Mouse (Mus musculus): ENCODE data around the gene Abca8b. TPM values are rescaled to one million over a fixed set of nuclear protein-coding genes. Genes with fewer than 3 reads are reported as not detected.
"Not testable (repeated sequence)": the region's sequence is repeated elsewhere in the genome, so short reads cannot be mapped to it uniquely, and the experiment has no call there.

Abca8b gene
- polyA plus RNA-seq (2015; fragmentation: Nextera tagmentation; extraction: Ambion mirVana), result 3.2 and 4.3 TPM in 2 replicates

DNA sequence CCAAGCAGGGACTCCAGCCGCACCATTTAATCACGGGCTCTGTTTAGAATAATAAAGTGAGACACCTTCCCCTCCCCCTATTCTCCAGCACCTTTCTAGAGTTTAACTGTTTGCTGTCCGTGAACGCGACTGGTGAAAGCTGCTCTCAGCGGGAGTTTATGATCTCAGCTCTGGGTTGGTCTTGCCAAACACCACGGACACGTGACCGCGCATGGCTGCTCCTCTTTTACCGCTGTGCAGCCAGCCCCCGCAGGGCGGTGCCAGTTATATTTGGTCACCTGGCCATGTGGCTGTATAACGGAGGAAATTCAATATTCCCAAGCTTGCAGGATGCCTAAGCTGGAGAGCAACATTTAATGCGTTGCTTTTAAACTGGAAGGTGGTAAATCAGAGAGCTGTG, at the start of gene Abca8b:
Gene Abca8b, minus strand, starts transcription at position 222 of the 400 bp plus-strand sequence.
- H3K4me1 ChIP-seq (replicated peaks), result no peaks in the 10 kb centered on the region
- WGBS (ENCODE audit: insufficient replicate concordance), result under 1% methylated on average over 15 of the region's 15 CpGs
- DNase-seq, result peak; percentile 29
- peak within 1 kb of the TSS; percentile 44 for H3K4me2 ChIP-seq
- peak within 1 kb of the TSS; percentile 37 for H3K4me3 ChIP-seq (replicated peaks)
- peak; percentile 76 for ATAC-seq (ENCODE audit: low read depth)
- peak within 1 kb of the TSS; percentile 68; the same call in 1 of the 2 replicates for H3K27ac ChIP-seq
- H3K9ac ChIP-seq, result peak within 1 kb of the TSS; percentile 45; the same call in 1 of the 2 replicates
- H3K9me3 ChIP-seq (replicated peaks), result no peaks in the 10 kb centered on the region
- no peaks in the 10 kb centered on the region for H3K27me3 ChIP-seq
- H3K36me3 ChIP-seq, result no peaks in the 10 kb centered on the region

DNA sequence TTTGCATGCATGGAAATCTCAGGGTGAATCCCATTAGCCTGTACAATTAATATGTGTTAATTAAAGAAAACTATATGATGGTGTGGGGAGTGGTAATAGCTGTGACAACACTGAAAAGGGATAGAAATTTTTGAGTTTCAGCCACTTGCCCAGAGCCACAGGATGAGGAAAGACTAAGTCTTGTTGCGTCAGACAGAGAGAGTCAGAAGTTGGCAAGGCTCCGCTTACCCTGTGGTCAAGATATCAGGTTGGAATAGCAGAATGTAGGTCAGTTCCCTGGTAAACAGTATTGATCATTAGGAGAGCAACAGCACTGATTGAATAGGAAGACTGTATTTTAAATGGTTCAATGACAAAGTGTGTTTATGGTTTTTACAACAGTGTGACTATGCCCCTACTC, 42.1 kb upstream of the Abca8b start:
- DNase-seq (no peak), ATAC-seq (ENCODE audit: low read depth) (no peak)
- no peaks in the 10 kb centered on the region for H3K36me3 ChIP-seq
- H3K4me1 ChIP-seq (replicated peaks), result no peaks in the 10 kb centered on the region
- no peak overlapping the region for H3K4me2 ChIP-seq
- no peaks in the 10 kb centered on the region for H3K9me3 ChIP-seq (replicated peaks)
- no peaks in the 10 kb centered on the region for H3K27me3 ChIP-seq
- H3K27ac ChIP-seq, result no peak overlapping the region
- H3K4me3 ChIP-seq (replicated peaks), result no peak overlapping the region
- H3K9ac ChIP-seq, result no peak overlapping the region
- WGBS (ENCODE audit: insufficient replicate concordance), result 70% methylated on average over 2 of the region's 2 CpGs

DNA sequence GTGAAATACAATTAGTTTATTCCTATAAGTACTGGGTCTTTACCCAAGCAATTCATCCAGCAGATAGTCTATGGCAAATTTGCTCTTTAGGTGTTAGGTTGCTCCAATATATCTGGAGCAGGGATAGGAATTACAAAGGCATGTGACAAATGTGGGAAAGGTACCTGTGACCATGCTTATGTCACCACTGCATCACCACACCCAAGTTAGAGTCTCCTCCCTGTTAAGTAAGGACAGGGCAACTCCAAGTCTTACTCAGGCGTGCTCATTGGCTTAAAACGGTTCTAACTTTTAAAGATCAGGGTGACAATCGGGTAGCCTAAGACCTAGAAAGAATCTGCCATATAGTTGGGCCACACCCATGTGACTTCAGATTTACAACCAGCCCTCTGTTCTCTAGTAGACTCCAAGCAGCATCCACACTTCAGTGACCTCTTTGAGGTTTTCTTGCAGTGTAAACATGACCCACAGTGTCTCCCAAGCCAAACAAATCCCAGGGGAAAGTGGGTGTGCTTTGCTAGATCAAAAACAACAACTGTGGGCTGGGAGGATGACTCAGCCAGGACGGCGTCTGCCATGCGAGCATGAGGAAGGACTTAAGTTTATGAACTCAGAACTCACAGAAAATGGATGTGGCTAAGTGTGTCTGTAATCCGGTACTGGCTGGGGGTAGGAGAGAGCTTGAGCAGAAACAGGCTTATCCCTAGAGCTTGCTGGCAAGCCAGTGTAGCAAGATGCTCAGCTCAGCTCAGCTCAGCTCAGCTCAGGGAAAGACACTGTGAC, 33.5 kb upstream of the Abca8b start:
- 48% methylated on average over 7 of the region's 7 CpGs for WGBS (ENCODE audit: insufficient replicate concordance)

DNA sequence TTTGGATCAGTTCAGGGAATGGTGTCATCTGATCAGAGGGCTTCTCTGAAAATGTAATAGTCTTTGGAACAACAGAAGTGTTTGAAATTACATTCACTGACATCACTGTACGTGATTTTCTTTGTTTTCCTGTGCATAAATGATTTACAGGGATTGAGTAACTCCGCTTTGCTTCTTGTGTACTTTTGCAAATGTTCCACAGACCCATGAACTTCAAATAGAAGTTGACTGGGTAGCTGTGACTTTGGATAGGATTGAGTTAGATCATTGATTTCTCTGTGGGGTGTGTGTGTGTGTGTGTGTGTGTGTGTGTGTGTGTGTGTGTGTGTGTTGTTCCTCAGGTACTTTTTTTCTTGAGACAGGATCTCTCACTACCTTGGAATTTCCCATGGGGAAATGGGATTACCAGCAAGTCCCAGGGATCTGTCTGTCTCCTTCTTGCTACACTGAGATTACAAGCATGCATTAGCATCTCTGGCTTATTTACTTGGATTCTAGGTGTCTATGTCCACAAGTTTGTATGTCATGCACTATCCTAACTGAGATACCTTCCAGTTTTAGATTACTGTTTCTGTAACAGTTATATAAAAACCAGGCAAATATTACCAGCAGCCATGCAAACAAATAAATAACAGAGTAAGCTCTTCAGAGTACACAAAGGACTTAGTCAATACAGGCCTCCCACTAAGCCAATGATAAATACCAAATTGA, 15.3 kb upstream of the Abca8b start:
- DNase-seq, result no peak
- H3K27ac ChIP-seq, result 0 out of 2 replicates have a peak overlapping the region, but pooled peaks have one; percentile 35
- WGBS (ENCODE audit: insufficient replicate concordance), result 27% methylated on average over 2 of the region's 2 CpGs

More for the DNA sequence above, 33.5 kb upstream of the Abca8b start:
- Histone ChIP-seq H3K4me2 (0 out of 2 replicates have a peak overlapping the region, but pooled peaks have one; percentile 8), H3K9me3 (replicated peaks) (no peaks in the 10 kb centered on the region), H3K9ac (no peak overlapping the region), H3K4me3 (replicated peaks) (no peak overlapping the region), H3K27ac (no peak overlapping the region), H3K27me3 (no peaks in the 10 kb centered on the region), H3K4me1 (replicated peaks) (no peaks in the 10 kb centered on the region), H3K36me3 (no peaks in the 10 kb centered on the region)
- peak; percentile 54 for ATAC-seq (ENCODE audit: low read depth)
- DNase-seq, result no peak

DNA sequence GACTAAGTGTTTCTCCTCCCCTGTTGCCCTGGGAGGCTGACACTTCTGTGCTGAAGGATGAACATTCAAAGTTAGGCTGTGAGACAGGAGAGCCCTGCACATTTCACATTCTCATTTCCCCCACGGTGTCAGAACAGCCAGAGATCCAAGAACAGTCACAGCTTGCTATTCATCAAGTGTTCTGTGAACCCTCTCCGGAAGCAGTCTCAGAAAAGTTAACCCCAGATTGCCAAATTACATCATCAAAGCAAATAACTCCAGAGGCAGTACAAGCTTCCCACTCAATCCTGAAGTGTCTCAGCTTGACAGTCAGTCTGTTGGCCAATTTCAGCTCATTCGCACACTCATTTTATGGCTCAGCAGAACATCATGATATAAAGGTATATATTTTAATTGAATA, 632 bp downstream of the Abca8b start:
- peak; percentile 22; the same call in 1 of the 2 replicates for ATAC-seq (ENCODE audit: low read depth)
- Histone ChIP-seq H3K4me2 (no peak overlapping the region), H3K36me3 (no peaks in the 10 kb centered on the region), H3K9me3 (replicated peaks) (no peaks in the 10 kb centered on the region), H3K9ac (peak overlapping the region; percentile 45; the same call in 1 of the 2 replicates), H3K4me3 (replicated peaks) (peak overlapping the region; percentile 37), H3K4me1 (replicated peaks) (0 out of 2 replicates have a peak, but pooled peaks cover 2% of the 10 kb centered on the region), H3K27me3 (no peaks in the 10 kb centered on the region), H3K27ac (peak overlapping the region; percentile 68; the same call in 1 of the 2 replicates)
- DNase-seq, result no peak
- 12% methylated on average over 3 of the region's 3 CpGs for WGBS (ENCODE audit: insufficient replicate concordance)

More for the DNA sequence above, 15.3 kb upstream of the Abca8b start:
- no peaks in the 10 kb centered on the region for H3K9me3 ChIP-seq (replicated peaks)
- no peaks in the 10 kb centered on the region for H3K36me3 ChIP-seq
- H3K4me3 ChIP-seq (replicated peaks), result no peak overlapping the region
- no peaks in the 10 kb centered on the region for H3K4me1 ChIP-seq (replicated peaks)
- H3K9ac ChIP-seq, result no peak overlapping the region
- ATAC-seq (ENCODE audit: low read depth), result peak; percentile 71
- no peaks in the 10 kb centered on the region for H3K27me3 ChIP-seq
- H3K4me2 ChIP-seq, result no peak overlapping the region

DNA sequence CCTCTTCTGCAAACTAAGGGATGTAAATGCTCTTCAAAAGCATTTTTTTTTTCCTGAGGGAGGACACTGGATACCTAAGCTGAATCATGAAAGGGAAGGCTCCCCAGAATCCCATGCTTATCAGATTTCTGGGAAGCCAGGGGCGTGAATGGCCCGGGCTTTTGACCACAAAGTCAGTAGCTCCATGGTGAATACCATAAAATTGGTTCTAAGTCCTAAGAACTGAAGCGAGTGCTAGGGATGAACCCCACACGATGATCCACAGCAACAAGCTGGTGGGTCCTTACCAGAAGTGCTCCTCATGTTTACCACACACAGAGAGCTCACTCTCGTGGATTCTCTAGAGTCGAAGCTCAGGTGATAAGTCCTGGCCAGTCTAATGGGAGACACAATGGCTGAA, 1.6 kb downstream of the Abca8b start:
- H3K36me3 ChIP-seq, result no peaks in the 10 kb centered on the region

DNA sequence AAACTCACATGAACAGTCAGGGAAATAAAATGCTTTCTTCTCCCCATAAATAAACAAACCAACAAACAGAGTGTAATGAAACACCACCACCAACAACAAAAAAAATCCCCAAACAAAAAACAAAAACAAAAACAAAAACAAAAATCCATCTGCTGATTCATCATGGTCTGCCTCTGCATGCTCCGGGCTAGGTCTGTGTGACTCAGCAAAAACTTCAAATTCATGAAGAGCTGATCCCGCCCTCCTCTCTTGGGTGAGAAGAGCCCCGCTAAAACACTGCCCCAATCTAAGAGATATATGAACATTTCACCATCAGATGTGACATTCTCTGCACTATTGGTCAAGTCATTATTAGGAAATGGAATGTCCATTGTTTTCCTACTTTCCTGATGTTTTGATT, 4.4 kb downstream of the Abca8b start:
- Histone ChIP-seq H3K27me3 (no peaks in the 10 kb centered on the region), H3K4me2 (no peak overlapping the region), H3K36me3 (no peaks in the 10 kb centered on the region), H3K4me1 (replicated peaks) (0 out of 2 replicates have a peak, but pooled peaks cover 5% of the 10 kb centered on the region), H3K9ac (no peak overlapping the region), H3K27ac (no peak overlapping the region), H3K4me3 (replicated peaks) (no peak overlapping the region), H3K9me3 (replicated peaks) (no peaks in the 10 kb centered on the region)
- no peak for ATAC-seq (ENCODE audit: low read depth)
- 28% methylated on average over 3 of the region's 3 CpGs for WGBS (ENCODE audit: insufficient replicate concordance)
- DNase-seq, result no peak

More for the DNA sequence above, 1.6 kb downstream of the Abca8b start:
- WGBS (ENCODE audit: insufficient replicate concordance), result 26% methylated on average over 6 of the region's 6 CpGs
- Histone ChIP-seq H3K4me1 (replicated peaks) (0 out of 2 replicates have a peak, but pooled peaks cover 5% of the 10 kb centered on the region), H3K4me2 (peak overlapping the region; percentile 44), H3K9ac (peak overlapping the region; percentile 45; the same call in 1 of the 2 replicates), H3K4me3 (replicated peaks) (peak overlapping the region; percentile 37), H3K9me3 (replicated peaks) (no peaks in the 10 kb centered on the region), H3K27me3 (no peaks in the 10 kb centered on the region), H3K27ac (peak overlapping the region; percentile 68)
- no peak for ATAC-seq (ENCODE audit: low read depth)
- no peak for DNase-seq

DNA sequence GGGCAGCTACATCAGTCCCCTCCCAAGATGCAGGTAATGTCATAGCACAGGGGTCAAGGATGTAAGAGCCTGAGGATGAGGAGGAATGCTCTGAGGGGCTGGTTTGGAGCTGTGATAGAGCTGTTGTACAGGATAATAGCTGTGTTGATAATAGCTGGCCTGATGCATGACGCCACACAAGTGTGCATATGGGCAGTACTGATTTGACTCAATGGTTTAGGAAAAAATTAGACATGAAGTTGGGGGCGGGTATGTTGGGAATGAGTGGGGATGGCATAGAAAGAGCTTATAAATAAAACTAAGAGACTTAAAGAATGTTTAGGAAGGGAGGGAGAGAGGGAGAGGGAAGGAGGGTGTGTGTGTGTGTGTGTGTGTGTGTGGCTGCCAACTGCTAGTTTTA, 5.4 kb downstream of the Abca8b start:
- H3K27me3 ChIP-seq, result no peaks in the 10 kb centered on the region
- no peak overlapping the region for H3K27ac ChIP-seq
- ATAC-seq (ENCODE audit: low read depth) (no peak), DNase-seq (no peak)
- 0 out of 2 replicates have a peak, but pooled peaks cover 5% of the 10 kb centered on the region for H3K4me1 ChIP-seq (replicated peaks)
- H3K36me3 ChIP-seq, result no peaks in the 10 kb centered on the region
- H3K9ac ChIP-seq, result no peak overlapping the region
- WGBS (ENCODE audit: insufficient replicate concordance), result 66% methylated on average over 2 of the region's 2 CpGs
- no peak overlapping the region for H3K4me3 ChIP-seq (replicated peaks)
- H3K9me3 ChIP-seq (replicated peaks), result no peaks in the 10 kb centered on the region
- no peak overlapping the region for H3K4me2 ChIP-seq

DNA sequence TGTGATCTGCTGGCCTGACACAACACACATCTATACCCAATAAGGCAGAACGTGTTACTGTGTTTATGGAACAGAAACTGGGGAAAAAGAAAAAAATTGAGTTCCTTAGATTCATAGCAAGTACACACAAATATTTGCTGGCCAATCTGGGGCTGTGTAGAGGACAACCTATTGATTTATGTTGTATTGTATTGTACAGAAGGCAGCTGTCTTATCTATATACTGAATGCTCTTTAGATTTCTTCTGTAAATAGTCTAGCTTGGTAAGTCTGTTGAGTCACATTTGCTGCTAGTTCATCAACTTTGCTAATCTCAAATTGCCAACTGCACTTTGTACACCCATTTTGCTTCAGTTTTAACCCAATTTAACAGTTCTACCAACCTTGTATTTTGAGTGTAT, 7.5 kb downstream of the Abca8b start:
- no peak; the same call in 1 of the 2 replicates for ATAC-seq (ENCODE audit: low read depth)
- H3K4me2 ChIP-seq, result no peak overlapping the region
- H3K9me3 ChIP-seq (replicated peaks), result no peaks in the 10 kb centered on the region
- 0 out of 2 replicates have a peak, but pooled peaks cover 5% of the 10 kb centered on the region for H3K4me1 ChIP-seq (replicated peaks)
- WGBS (ENCODE audit: insufficient replicate concordance), result 47% methylated on average over 1 of the region's 1 CpGs
- no peak for DNase-seq
- no peaks in the 10 kb centered on the region for H3K36me3 ChIP-seq
- no peak overlapping the region; the same call in 1 of the 2 replicates for H3K27ac ChIP-seq
- H3K9ac ChIP-seq, result no peak overlapping the region
- H3K27me3 ChIP-seq, result no peaks in the 10 kb centered on the region
- no peak overlapping the region for H3K4me3 ChIP-seq (replicated peaks)

DNA sequence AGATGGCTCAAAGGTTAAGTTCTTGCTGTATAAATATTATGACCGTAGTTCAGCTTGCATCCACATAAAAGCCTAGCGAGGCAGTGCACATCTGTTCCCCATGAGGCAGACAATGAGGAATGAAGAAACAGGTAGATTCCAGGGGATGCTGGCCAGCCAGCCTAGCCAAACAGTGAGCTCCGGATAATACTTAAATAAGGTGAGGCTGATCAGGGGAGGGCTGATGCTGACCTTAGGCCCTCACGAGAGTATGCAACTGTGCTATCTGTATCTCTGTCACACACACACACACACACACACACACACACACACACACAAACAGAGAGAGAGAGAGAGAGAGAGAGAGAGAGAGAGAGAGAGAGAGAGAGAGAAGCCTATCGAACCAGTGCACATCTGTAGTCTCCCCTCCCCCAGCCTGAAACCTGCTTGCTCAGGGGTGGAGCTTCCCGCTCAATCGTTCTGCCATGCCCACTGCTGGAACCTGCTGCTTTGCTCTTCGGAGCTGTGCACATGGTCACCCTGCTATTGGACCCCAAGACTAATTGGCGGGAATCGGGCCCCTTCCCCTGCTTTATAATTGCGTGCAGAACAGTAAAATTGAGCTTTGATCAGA, 8.1 kb downstream of the Abca8b start:
- not testable (repeated sequence) for H3K27me3 ChIP-seq; H3K36me3 ChIP-seq; H3K4me3 ChIP-seq (replicated peaks); H3K9me3 ChIP-seq (replicated peaks); H3K9ac ChIP-seq; H3K4me2 ChIP-seq; H3K4me1 ChIP-seq (replicated peaks); DNase-seq
- H3K27ac ChIP-seq, result peak overlapping the region; percentile 37; the same call in 1 of the 2 replicates
- ATAC-seq (ENCODE audit: low read depth), result peak; percentile 45
- WGBS (ENCODE audit: insufficient replicate concordance), result 50% methylated on average over 11 of the region's 11 CpGs

DNA sequence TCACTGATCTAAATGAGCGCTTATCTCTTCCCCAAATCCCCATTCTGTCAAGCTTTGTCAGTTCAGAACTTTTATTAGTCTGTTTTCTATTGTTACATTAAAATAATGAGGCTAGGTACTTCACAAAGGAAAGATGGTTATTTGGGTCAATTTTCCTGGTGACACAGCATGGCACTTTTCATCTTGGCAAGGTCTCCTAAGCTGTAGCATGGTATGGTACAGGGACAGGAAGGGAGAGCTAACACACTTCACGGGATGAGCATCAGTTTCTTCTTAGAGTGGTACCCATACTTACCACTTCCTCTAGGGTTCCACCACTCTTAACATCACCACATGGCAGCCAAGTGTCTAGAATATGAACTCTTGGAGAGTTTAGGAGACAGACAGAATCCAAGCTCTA, 13.8 kb downstream of the Abca8b start:
- no peak overlapping the region for H3K4me3 ChIP-seq (replicated peaks)
- ATAC-seq (ENCODE audit: low read depth), result no peak
- no peak for DNase-seq
- no peak overlapping the region for H3K4me2 ChIP-seq
- WGBS (ENCODE audit: insufficient replicate concordance), result 64% methylated on average over 2 of the region's 2 CpGs
- H3K27me3 ChIP-seq, result no peaks in the 10 kb centered on the region
- H3K27ac ChIP-seq, result no peak overlapping the region
- H3K36me3 ChIP-seq, result peaks cover 9% of the 10 kb centered on the region; the same call in 1 of the 2 replicates
- H3K9me3 ChIP-seq (replicated peaks), result no peaks in the 10 kb centered on the region
- H3K9ac ChIP-seq, result no peak overlapping the region
- no peaks in the 10 kb centered on the region for H3K4me1 ChIP-seq (replicated peaks)

All from liver, embryonic 13.5 days (tissue).